Mouse (Mus musculus): Measurements from ENCODE around the gene Inpp5k.

Gene Inpp5k

GRCm38 (mm10) chr11:75620136-75620780 lies 10.5 kb upstream of the Inpp5k start:
- no peak for DNase-seq (ENCODE audit: low spot score)

GRCm38 (mm10) chr11:75621426-75621825 lies 9.4 kb upstream of the Inpp5k start:
- DNase-seq (ENCODE audit: low spot score), result no peak

- no peak for DNase-seq (ENCODE audit: low spot score)
Observed at GRCm38 (mm10) chr11:75622588-75623329, 8.0 kb upstream of the Inpp5k start.

GRCm38 (mm10) chr11:75624102-75624554 lies 6.7 kb upstream of the Inpp5k start:
- no peak for DNase-seq (ENCODE audit: low spot score)

GRCm38 (mm10) chr11:75625820-75626219 lies 5.0 kb upstream of the Inpp5k start:
- DNase-seq (ENCODE audit: low spot score), result no peak

- no peak for DNase-seq (ENCODE audit: low spot score)
Observed at GRCm38 (mm10) chr11:75630098-75630497, 690 bp upstream of the Inpp5k start.

- DNase-seq (ENCODE audit: low spot score), result no peak
Observed at GRCm38 (mm10) chr11:75631561-75632225, 905 bp downstream of the Inpp5k start.

- DNase-seq (ENCODE audit: low spot score), result no peak
Observed at GRCm38 (mm10) chr11:75632921-75633320, 2.1 kb downstream of the Inpp5k start.

GRCm38 (mm10) chr11:75634801-75635200 lies 4.0 kb downstream of the Inpp5k start:
- DNase-seq (ENCODE audit: low spot score), result no peak

- DNase-seq (ENCODE audit: low spot score), result peak; percentile 5
Observed at GRCm38 (mm10) chr11:75635315-75635714, 4.5 kb downstream of the Inpp5k start.

- no peak for DNase-seq (ENCODE audit: low spot score)
Observed at GRCm38 (mm10) chr11:75643323-75643722, 12.5 kb downstream of the Inpp5k start.

- DNase-seq (ENCODE audit: low spot score), result no peak
Observed at GRCm38 (mm10) chr11:75644684-75645083, 13.9 kb downstream of the Inpp5k start.

GRCm38 (mm10) chr11:75647681-75648211 lies 17.0 kb downstream of the Inpp5k start:
- no peak for DNase-seq (ENCODE audit: low spot score)

GRCm38 (mm10) chr11:75649155-75649561 lies 18.4 kb downstream of the Inpp5k start:
- DNase-seq (ENCODE audit: low spot score), result no peak

- peak; percentile 40 for DNase-seq (ENCODE audit: low spot score)
Observed at GRCm38 (mm10) chr11:75650311-75650710, 19.5 kb downstream of the Inpp5k start, which contains the start of gene Myo1c. TSS of gene Myo1c (plus strand) at chr11:75650504.

- DNase-seq (ENCODE audit: low spot score), result no peak
Observed at GRCm38 (mm10) chr11:75650958-75651425, 20.2 kb downstream of the Inpp5k start.

GRCm38 (mm10) chr11:75651426-75652221 lies 20.8 kb downstream of the Inpp5k start:
- peak; percentile 76 for DNase-seq (ENCODE audit: low spot score)

GRCm38 (mm10) chr11:75652222-75652941 lies 21.6 kb downstream of the Inpp5k start:
- DNase-seq (ENCODE audit: low spot score), result peak; percentile 52

GRCm38 (mm10) chr11:75652942-75653684 lies 22.3 kb downstream of the Inpp5k start:
- DNase-seq (ENCODE audit: low spot score), result no peak

GRCm38 (mm10) chr11:75653781-75654470 lies 23.1 kb downstream of the Inpp5k start:
- DNase-seq (ENCODE audit: low spot score), result peak; percentile 86
